Mouse (Mus musculus) liver, embryonic 14.5 days (tissue): Measurements from ENCODE around the gene Siah3.

Experiments used
- CTCF ChIP-seq: IDR thresholded peaks from 2 replicates; pipeline ENCODE4 v1.5.1; 2016; ENCODE audit warnings: antibody characterized with exemption, low read depth, control low read depth
- EP300 ChIP-seq: IDR thresholded peaks from 2 replicates; pipeline ENCODE4 v1.6.1; 2016; ENCODE audit warnings: antibody characterized with exemption, low read depth

GRCm38 (mm10) chr14:75483176-75483546 is 27.4 kb downstream of the Siah3 start:
- TF ChIP-seq CTCF = no peak
- TF ChIP-seq EP300 = no peak
